Comparison of ENCODE assay signal across 8 mouse cellular contexts in genomic region chr5:129724834-129725773, GRCm38 (mm10). TPM values are rescaled to one million over a fixed set of nuclear protein-coding genes. Genes with fewer than 3 reads are reported as not detected.
DNase-seq lines count a peak whose midpoint lies in the region; ATAC-seq lines count a peak whose summit lies in the region.

Nipsnap2 (plus strand) TSS chr5:129725063.

- peak within 1 kb of the TSS; percentile 61 for H3K4me2 ChIP-seq in forebrain, embryonic 11.5 days (ENCODE audit: low read depth, low read length, severe bottlenecking)
- H3K4me2 ChIP-seq in heart, embryonic 16.5 days (ENCODE audit: low read depth, low read length), result peak within 1 kb of the TSS; percentile 62
- H3K4me2 ChIP-seq in liver, embryonic 15.5 days, result peak within 1 kb of the TSS; percentile 78
- peak within 1 kb of the TSS; percentile 61 for H3K4me2 ChIP-seq in neural tube, embryonic 12.5 days (replicated peaks)

- H3K27ac ChIP-seq in forebrain, embryonic 11.5 days (ENCODE audit: low read depth, low read length), result peak within 1 kb of the TSS; percentile 88
- peak within 1 kb of the TSS; percentile 99 for H3K27ac ChIP-seq in heart, embryonic 16.5 days (ENCODE audit: low read length)
- H3K27ac ChIP-seq in liver, embryonic 15.5 days (replicated peaks), result peak within 1 kb of the TSS; percentile 96
- peak within 1 kb of the TSS; percentile 87 for H3K27ac ChIP-seq in neural tube, embryonic 12.5 days

- no peaks in the 10 kb centered on the region for H3K4me1 ChIP-seq in forebrain, embryonic 11.5 days (replicated peaks; ENCODE audit: control insufficient read depth, insufficient read depth, low read length)
- peaks cover 34% of the 10 kb centered on the region for H3K4me1 ChIP-seq in heart, embryonic 16.5 days (ENCODE audit: control insufficient read depth, insufficient read depth, low read length)
- H3K4me1 ChIP-seq in liver, embryonic 15.5 days (replicated peaks), result peaks cover 62% of the 10 kb centered on the region
- H3K4me1 ChIP-seq in neural tube, embryonic 12.5 days, result peaks cover 8% of the 10 kb centered on the region

- H3K4me3 ChIP-seq in forebrain, embryonic 11.5 days (ENCODE audit: low read depth, low read length), result peak within 1 kb of the TSS; percentile 83
- H3K4me3 ChIP-seq in heart, embryonic 16.5 days (ENCODE audit: low read length), result peak within 1 kb of the TSS; percentile 82
- peak within 1 kb of the TSS; percentile 95 for H3K4me3 ChIP-seq in liver, embryonic 15.5 days (replicated peaks)
- peak within 1 kb of the TSS; percentile 92 for H3K4me3 ChIP-seq in neural tube, embryonic 12.5 days

- peak; percentile 72 for DNase-seq in c-Kit-negative CD71-positive TER-119-positive erythroid progenitor cells, embryonic 14.5 days (ENCODE audit: low read depth, low spot score)
- DNase-seq in forebrain, embryonic 11.5 days (ENCODE audit: low spot score), result peak; percentile 98
- peak; percentile 91 to 95 for DNase-seq in kidney, postnatal 36 days
- peak; percentile 55 for DNase-seq in telencephalon, adult 2 months (ENCODE audit: low read depth, low spot score)

- WGBS in forebrain, embryonic 11.5 days, result under 1% methylated on average over 92 of the region's 93 CpGs
- WGBS in heart, embryonic 16.5 days, result under 1% methylated on average over 90 of the region's 93 CpGs
- under 1% methylated on average over 81 of the region's 93 CpGs for WGBS in liver, embryonic 15.5 days (ENCODE audit: insufficient replicate concordance)
- WGBS in neural tube, embryonic 12.5 days, result under 1% methylated on average over 86 of the region's 93 CpGs

- no peaks in the 10 kb centered on the region; the same call in 1 of the 2 replicates for H3K36me3 ChIP-seq in forebrain, embryonic 11.5 days (ENCODE audit: control insufficient read depth, insufficient read depth, low read length)
- no peaks in the 10 kb centered on the region for H3K36me3 ChIP-seq in heart, embryonic 16.5 days (ENCODE audit: control insufficient read depth, insufficient read depth)
- peaks cover 2% of the 10 kb centered on the region for H3K36me3 ChIP-seq in liver, embryonic 15.5 days (replicated peaks)
- H3K36me3 ChIP-seq in neural tube, embryonic 12.5 days, result peaks cover 1% of the 10 kb centered on the region; the same call in 1 of the 2 replicates

- H3K27me3 ChIP-seq in forebrain, embryonic 11.5 days (ENCODE audit: control insufficient read depth, insufficient read depth, low read length), result no peaks in the 10 kb centered on the region
- H3K27me3 ChIP-seq in heart, embryonic 16.5 days (ENCODE audit: control insufficient read depth, insufficient read depth, low read length), result no peaks in the 10 kb centered on the region
- no peaks in the 10 kb centered on the region for H3K27me3 ChIP-seq in liver, embryonic 15.5 days
- no peaks in the 10 kb centered on the region for H3K27me3 ChIP-seq in neural tube, embryonic 12.5 days (replicated peaks)

- peak; percentile 85 for ATAC-seq in CD4-positive, CD25-positive, alpha-beta regulatory T cell, adult 4 months
- peak; percentile 96 for ATAC-seq in forebrain, embryonic 11.5 days (replicated peaks; ENCODE audit: low FRiP score)
- peak; percentile 90 for ATAC-seq in heart, embryonic 16.5 days (replicated peaks; ENCODE audit: extremely low read depth, insufficient read depth, low FRiP score)
- peak; percentile 86 for ATAC-seq in liver, embryonic 15.5 days (ENCODE audit: insufficient read depth)
- peak; percentile 96 for ATAC-seq in neural tube, embryonic 12.5 days (ENCODE audit: low FRiP score, low read depth)

- peak within 1 kb of the TSS; percentile 97 for H3K9ac ChIP-seq in forebrain, embryonic 11.5 days (ENCODE audit: low read length)
- peak within 1 kb of the TSS; percentile 94 for H3K9ac ChIP-seq in heart, embryonic 16.5 days (ENCODE audit: low read length)
- peak within 1 kb of the TSS; percentile 97 for H3K9ac ChIP-seq in liver, embryonic 15.5 days
- H3K9ac ChIP-seq in neural tube, embryonic 12.5 days, result peak within 1 kb of the TSS; percentile 93

- no peaks in the 10 kb centered on the region for H3K9me3 ChIP-seq in forebrain, embryonic 11.5 days (ENCODE audit: control insufficient read depth, low read length)
- no peaks in the 10 kb centered on the region for H3K9me3 ChIP-seq in heart, embryonic 16.5 days (replicated peaks; ENCODE audit: control insufficient read depth, low read length)
- H3K9me3 ChIP-seq in liver, embryonic 15.5 days (replicated peaks), result no peaks in the 10 kb centered on the region
- no peaks in the 10 kb centered on the region for H3K9me3 ChIP-seq in neural tube, embryonic 12.5 days

RNA-seq across cellular contexts. Expression of gene Nipsnap2, which starts in this region (rescaled TPM):
- 10 to 100 TPM; 64.4 to 83.3 TPM for polyA plus RNA-seq in CD4-positive, CD25-positive, alpha-beta regulatory T cell, adult 4 months (2017; shearing (Covaris generic))
- polyA plus RNA-seq in forebrain, embryonic 11.5 days (2014; fragmentation: Nextera tagmentation; extraction: Ambion mirVana), result 75.0 and 77.3 TPM in 2 replicates
- 398 and 419 TPM in 2 replicates for polyA plus RNA-seq in heart, embryonic 16.5 days (2015; fragmentation: Nextera tagmentation; extraction: Ambion mirVana)
- polyA plus RNA-seq in liver, embryonic 15.5 days (2015; fragmentation: Nextera tagmentation; extraction: Ambion mirVana), result 20.2 and 23.1 TPM in 2 replicates
- 73.0 and 77.7 TPM in 2 replicates for polyA plus RNA-seq in neural tube, embryonic 12.5 days (2016; fragmentation: Nextera tagmentation; extraction: Ambion mirVana)

Comparison
In these comparisons a context has a peak if more than half of its experiments do, and no peak if none do; other contexts are left out.
1. Peak in every context shown above with its lines: DNase-seq, ATAC-seq, H3K4me3 ChIP-seq and H3K27ac ChIP-seq.